Mouse (Mus musculus): ENCODE results near the gene Gm11034. TPM values are rescaled to one million over a fixed set of nuclear protein-coding genes. Genes with fewer than 3 reads are reported as not detected.

Gm11034 gene
- polyA plus RNA-seq, 1 experiment: not detected

- H3K4me3 ChIP-seq (replicated peaks): no peak within 1 kb of the TSS
- no peak for TF ChIP-seq TAL1 (IDR thresholded peaks at IDR 0.05; ENCODE audit: low read length)
- TF ChIP-seq GATA1 (IDR thresholded peaks at IDR 0.05; ENCODE audit: low read length): no peak
- no peaks in the 10 kb centered on the region for H3K4me1 ChIP-seq (ENCODE audit: control insufficient read depth)
Observed at GRCm38 (mm10) chr8:72189417-72190214, 23.8 kb downstream of the Gm11034 start, which contains the start of gene Hsh2d. TSS of gene Hsh2d (plus strand) at chr8:72189638.

DNA sequence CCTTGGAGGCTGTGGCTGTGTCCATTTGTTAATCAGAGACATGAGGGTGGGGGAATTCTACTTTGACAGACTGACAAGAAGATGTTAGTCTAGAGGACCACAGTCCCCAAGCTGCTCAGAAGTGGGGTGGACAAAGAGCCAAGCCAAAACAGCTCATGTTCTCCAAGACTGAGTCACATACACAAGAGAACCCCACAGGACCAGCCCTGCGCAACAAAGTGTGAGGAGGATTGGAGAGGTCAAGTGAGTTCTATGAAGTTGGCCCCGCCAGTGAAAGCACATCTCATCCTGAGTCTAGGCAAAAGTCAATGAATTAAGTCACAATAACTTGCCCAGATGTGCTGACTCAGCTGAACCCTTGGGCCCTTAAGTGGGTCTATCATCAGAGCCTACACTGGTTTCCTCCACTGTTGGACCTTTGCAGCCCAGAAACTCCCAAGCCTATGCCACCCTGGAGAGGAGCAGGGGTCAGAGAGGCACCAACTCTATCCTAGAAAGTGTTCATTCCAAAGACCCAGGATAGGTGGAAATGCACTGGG is 25.6 kb downstream of the Gm11034 start:
- Histone ChIP-seq H3K9me3 (ENCODE audit: control insufficient read depth, low read length) (no peaks in the 10 kb centered on the region), H3K4me3 (replicated peaks) (no peak overlapping the region), H3K36me3 (ENCODE audit: control insufficient read depth) (no peaks in the 10 kb centered on the region), H3K4me1 (ENCODE audit: control insufficient read depth) (no peaks in the 10 kb centered on the region), H3K27me3 (ENCODE audit: control insufficient read depth) (no peaks in the 10 kb centered on the region)
- TF ChIP-seq TAL1 (IDR thresholded peaks at IDR 0.05; ENCODE audit: low read length): no peak
- TF ChIP-seq GATA1 (IDR thresholded peaks at IDR 0.05; ENCODE audit: low read length): no peak

More at GRCm38 (mm10) chr8:72189417-72190214, 23.8 kb downstream of the Gm11034 start, which contains the start of gene Hsh2d:
- Histone ChIP-seq H3K27me3 (ENCODE audit: control insufficient read depth) (no peaks in the 10 kb centered on the region), H3K9me3 (ENCODE audit: control insufficient read depth, low read length) (no peaks in the 10 kb centered on the region), H3K36me3 (ENCODE audit: control insufficient read depth) (no peaks in the 10 kb centered on the region)

DNA sequence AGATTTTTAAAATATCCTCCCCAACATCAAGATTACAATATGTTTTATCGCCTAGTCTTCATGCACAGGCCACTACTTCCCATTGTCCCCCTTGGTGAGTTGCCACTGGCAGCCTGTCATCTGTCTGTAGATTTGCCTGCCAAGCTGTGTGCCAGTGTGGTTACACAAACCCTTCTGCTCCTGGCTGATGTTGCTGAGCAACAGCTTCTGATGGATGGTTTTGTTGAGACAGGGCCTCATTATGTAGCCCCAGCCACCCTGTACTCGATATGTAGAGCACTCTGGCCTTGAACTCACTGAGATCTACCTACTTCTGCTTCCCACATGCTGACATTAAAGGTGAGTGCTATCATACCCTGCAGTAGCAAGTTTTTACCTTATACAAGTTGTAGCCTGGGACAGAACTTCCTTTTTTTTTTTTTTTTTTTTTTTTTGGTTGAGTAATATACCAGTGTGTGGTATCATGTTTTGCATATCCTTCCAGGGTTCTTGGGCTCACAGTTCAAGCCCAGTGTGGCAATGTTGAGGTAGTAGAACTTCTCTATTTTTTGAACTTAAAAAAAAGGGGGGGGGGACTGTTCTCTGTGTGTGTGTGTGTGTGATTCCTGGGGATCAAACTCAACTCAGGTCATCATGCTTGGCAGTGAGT is 29.8 kb downstream of the Gm11034 start:
- no peaks in the 10 kb centered on the region for H3K9me3 ChIP-seq (ENCODE audit: control insufficient read depth, low read length)
- H3K27me3 ChIP-seq (ENCODE audit: control insufficient read depth): no peaks in the 10 kb centered on the region
- no peak overlapping the region for H3K4me3 ChIP-seq (replicated peaks)
- TF ChIP-seq GATA1 (IDR thresholded peaks at IDR 0.05; ENCODE audit: low read length) (no peak), TAL1 (IDR thresholded peaks at IDR 0.05; ENCODE audit: low read length) (no peak; the same call in 2 of the 3 replicates)
- H3K4me1 ChIP-seq (ENCODE audit: control insufficient read depth): no peaks in the 10 kb centered on the region
- peaks cover 33% of the 10 kb centered on the region for H3K36me3 ChIP-seq (ENCODE audit: control insufficient read depth)

- H3K4me1 ChIP-seq (ENCODE audit: control insufficient read depth): no peaks in the 10 kb centered on the region
- H3K9me3 ChIP-seq (ENCODE audit: control insufficient read depth, low read length): no peaks in the 10 kb centered on the region
- H3K27me3 ChIP-seq (ENCODE audit: control insufficient read depth): no peaks in the 10 kb centered on the region
- H3K4me3 ChIP-seq (replicated peaks): no peak overlapping the region
- peaks cover 96% of the 10 kb centered on the region for H3K36me3 ChIP-seq (ENCODE audit: control insufficient read depth)
- TF ChIP-seq TAL1 (IDR thresholded peaks at IDR 0.05; ENCODE audit: low read length) (no peak), GATA1 (IDR thresholded peaks at IDR 0.05; ENCODE audit: low read length) (no peak)
Observed at GRCm38 (mm10) chr8:72177346-72177925, 36.0 kb downstream of the Gm11034 start.

- TF ChIP-seq GATA1 (IDR thresholded peaks at IDR 0.05; ENCODE audit: low read length): no peak
- no peak for TF ChIP-seq TAL1 (IDR thresholded peaks at IDR 0.05; ENCODE audit: low read length)
- peaks cover 6% of the 10 kb centered on the region for H3K4me1 ChIP-seq (ENCODE audit: control insufficient read depth)
- H3K4me3 ChIP-seq (replicated peaks): no peak overlapping the region
- H3K36me3 ChIP-seq (ENCODE audit: control insufficient read depth): peaks cover 98% of the 10 kb centered on the region
- H3K27me3 ChIP-seq (ENCODE audit: control insufficient read depth): no peaks in the 10 kb centered on the region
- H3K9me3 ChIP-seq (ENCODE audit: control insufficient read depth, low read length): no peaks in the 10 kb centered on the region
Observed at GRCm38 (mm10) chr8:72169681-72170249, 43.7 kb downstream of the Gm11034 start.

- TF ChIP-seq TAL1 (IDR thresholded peaks at IDR 0.05; ENCODE audit: low read length) (no peak), GATA1 (IDR thresholded peaks at IDR 0.05; ENCODE audit: low read length) (no peak)
- Histone ChIP-seq H3K9me3 (ENCODE audit: control insufficient read depth, low read length) (no peaks in the 10 kb centered on the region), H3K27me3 (ENCODE audit: control insufficient read depth) (no peaks in the 10 kb centered on the region), H3K4me3 (replicated peaks) (no peak overlapping the region), H3K4me1 (ENCODE audit: control insufficient read depth) (peaks cover 6% of the 10 kb centered on the region), H3K36me3 (ENCODE audit: control insufficient read depth) (peaks cover 98% of the 10 kb centered on the region)
Observed at GRCm38 (mm10) chr8:72169098-72169668, 44.3 kb downstream of the Gm11034 start.

Other genes starting within 250 kb of the Gm11034 start
- gene Cyp4f18, start 204.0 kb downstream of the Gm11034 start, polyA plus RNA-seq (2012): 0.16 and 0.19 TPM in 2 replicates
- not detected in 2 replicates for gene Olfr372, start 172.4 kb downstream of the Gm11034 start, polyA plus RNA-seq (2012)
- not detected in 2 replicates for gene Olfr373, start 130.5 kb downstream of the Gm11034 start, polyA plus RNA-seq (2012)
- not detected in 2 replicates for gene Olfr374, start 106.6 kb downstream of the Gm11034 start, polyA plus RNA-seq (2012)
- 0.21 and 0.24 TPM in 2 replicates for gene Tpm4, start 78.7 kb downstream of the Gm11034 start, polyA plus RNA-seq (2012)
- gene Rab8a, start 52.4 kb downstream of the Gm11034 start, polyA plus RNA-seq (2012): 5.4 and 6.2 TPM in 2 replicates
- gene Hsh2d, start 24.0 kb downstream of the Gm11034 start, polyA plus RNA-seq (2012): 0.04 and 0.05 TPM in 2 replicates
- gene Cib3, start 799 bp downstream of the Gm11034 start, polyA plus RNA-seq (2012): not detected in 2 replicates
- gene Fam32a, start 6.1 kb upstream of the Gm11034 start, polyA plus RNA-seq (2012): 7.4 and 8.4 TPM in 2 replicates
- gene Ap1m1, start 26.4 kb upstream of the Gm11034 start, polyA plus RNA-seq (2012): 15.3 and 18.4 TPM in 2 replicates
- 5.6 and 6.0 TPM in 2 replicates for gene Gm10282, start 91.6 kb upstream of the Gm11034 start, polyA plus RNA-seq (2012)
- 1.4 TPM in 2 replicates for gene Klf2, start 105.4 kb upstream of the Gm11034 start, polyA plus RNA-seq (2012)
- gene Eps15l1, start 207.8 kb upstream of the Gm11034 start, polyA plus RNA-seq (2012): 3.2 and 4.0 TPM in 2 replicates
- not detected in 2 replicates for gene Calr3, start 230.2 kb upstream of the Gm11034 start, polyA plus RNA-seq (2012)
- 0.05 and 0.08 TPM in 2 replicates for gene 1700030K09Rik, start 230.2 kb upstream of the Gm11034 start, polyA plus RNA-seq (2012)

Measured in erythroblast, embryonic 14.5 days (primary cell).